Mouse (Mus musculus): ENCODE measurements around the gene Ergic1.
A peak's percentile ranks its signal among the peaks of the same experiment; 100 is the strongest.

The Ergic1 gene

GRCm38 (mm10) chr17:26561290-26561640 is at the start of gene Ergic1:
TSS of gene Ergic1 (plus strand) at chr17:26561489.
- DNase-seq (ENCODE audit: low spot score): peak; percentile 79

- no peak for DNase-seq (ENCODE audit: low spot score)
Observed at GRCm38 (mm10) chr17:26511816-26512774, 49.2 kb upstream of the Ergic1 start.

GRCm38 (mm10) chr17:26512961-26513360 is 48.3 kb upstream of the Ergic1 start:
- no peak for DNase-seq (ENCODE audit: low spot score)

- no peak for DNase-seq (ENCODE audit: low spot score)
Observed at GRCm38 (mm10) chr17:26513459-26514290, 47.6 kb upstream of the Ergic1 start.

GRCm38 (mm10) chr17:26514581-26515030 is 46.7 kb upstream of the Ergic1 start:
- DNase-seq (ENCODE audit: low spot score): no peak

GRCm38 (mm10) chr17:26515675-26516074 is 45.6 kb upstream of the Ergic1 start:
- DNase-seq (ENCODE audit: low spot score): no peak

GRCm38 (mm10) chr17:26518306-26518705 is 43.0 kb upstream of the Ergic1 start:
- DNase-seq (ENCODE audit: low spot score): no peak

GRCm38 (mm10) chr17:26522711-26523110 is 38.6 kb upstream of the Ergic1 start:
- no peak for DNase-seq (ENCODE audit: low spot score)

GRCm38 (mm10) chr17:26524316-26524715 is 37.0 kb upstream of the Ergic1 start:
- DNase-seq (ENCODE audit: low spot score): no peak

GRCm38 (mm10) chr17:26524801-26525200 is 36.5 kb upstream of the Ergic1 start:
- no peak for DNase-seq (ENCODE audit: low spot score)

GRCm38 (mm10) chr17:26525316-26525715 is 36.0 kb upstream of the Ergic1 start:
- DNase-seq (ENCODE audit: low spot score): no peak

GRCm38 (mm10) chr17:26527291-26527690 is 34.0 kb upstream of the Ergic1 start:
- DNase-seq (ENCODE audit: low spot score): no peak

- no peak for DNase-seq (ENCODE audit: low spot score)
Observed at GRCm38 (mm10) chr17:26528751-26529150, 32.5 kb upstream of the Ergic1 start.

- DNase-seq (ENCODE audit: low spot score): no peak
Observed at GRCm38 (mm10) chr17:26529791-26530241, 31.5 kb upstream of the Ergic1 start.

GRCm38 (mm10) chr17:26530590-26531081 is 30.7 kb upstream of the Ergic1 start:
- DNase-seq (ENCODE audit: low spot score): no peak

GRCm38 (mm10) chr17:26531395-26532027 is 29.8 kb upstream of the Ergic1 start:
- peak; percentile 21 for DNase-seq (ENCODE audit: low spot score)

GRCm38 (mm10) chr17:26532476-26533045 is 28.7 kb upstream of the Ergic1 start:
- no peak for DNase-seq (ENCODE audit: low spot score)

- no peak for DNase-seq (ENCODE audit: low spot score)
Observed at GRCm38 (mm10) chr17:26533871-26534372, 27.4 kb upstream of the Ergic1 start.

GRCm38 (mm10) chr17:26534695-26535094 is 26.6 kb upstream of the Ergic1 start:
- DNase-seq (ENCODE audit: low spot score): no peak

- DNase-seq (ENCODE audit: low spot score): no peak
Observed at GRCm38 (mm10) chr17:26535251-26536136, 25.8 kb upstream of the Ergic1 start.
